Mouse (Mus musculus) gastrocnemius, postnatal 25 days (tissue): ENCODE measurements around the gene Taf5. TPM values are rescaled to one million over a fixed set of nuclear protein-coding genes. Genes with fewer than 3 reads are reported as not detected.
A peak's percentile ranks its signal among the peaks of the same experiment; 100 is the strongest.

Experiments
- DNase-seq: peaks from one replicate; pipeline ENCODE4 v3.0.0; 2022
- total RNA-seq, 2 experiments: library from RNA; stranded (reverse); gene quantifications; 1 replicate in 1 of 2; 2 replicates in 1 of 2; pipeline ENCODE4 v1.2.3; 2021

Gene Taf5
- total RNA-seq, 2 experiments from 2014 or later: 2.3 to 3.1 TPM

GRCm38 (mm10) chr19:47065860-47066259 is 1.7 kb upstream of the Taf5 start:
- DNase-seq: no peak

- peak; percentile 85 for DNase-seq
Measured at GRCm38 (mm10) chr19:47067924-47068611, 522 bp downstream of the Taf5 start.

- no peak for DNase-seq
Measured at GRCm38 (mm10) chr19:47088226-47088625, 20.7 kb downstream of the Taf5 start.

- DNase-seq: no peak
Measured at GRCm38 (mm10) chr19:47089718-47090525, 22.4 kb downstream of the Taf5 start.

- DNase-seq: peak; percentile 95
Measured at GRCm38 (mm10) chr19:47090550-47091156, 23.1 kb downstream of the Taf5 start, which contains the start of the genes Usmg5 and Pdcd11. Gene Usmg5 (minus strand): TSS chr19:47090647. Gene Pdcd11 (plus strand): TSS chr19:47090768.

GRCm38 (mm10) chr19:47101080-47101479 is 33.5 kb downstream of the Taf5 start:
- DNase-seq: no peak

GRCm38 (mm10) chr19:47104641-47105271 is 37.2 kb downstream of the Taf5 start:
- no peak for DNase-seq

GRCm38 (mm10) chr19:47118634-47119033 is 51.1 kb downstream of the Taf5 start:
- DNase-seq: no peak

- DNase-seq: no peak
Measured at GRCm38 (mm10) chr19:47121054-47121453, 53.5 kb downstream of the Taf5 start.

- no peak for DNase-seq
Measured at GRCm38 (mm10) chr19:47122802-47123201, 55.3 kb downstream of the Taf5 start.

GRCm38 (mm10) chr19:47128164-47128563 is 60.6 kb downstream of the Taf5 start:
- no peak for DNase-seq

- no peak for DNase-seq
Measured at GRCm38 (mm10) chr19:47128835-47129234, 61.3 kb downstream of the Taf5 start.

- DNase-seq: no peak
Measured at GRCm38 (mm10) chr19:47130551-47131125, 63.1 kb downstream of the Taf5 start.

Other genes with a start within 250 kb of the Taf5 start
- gene Ina, start 53.0 kb upstream of the Taf5 start, total RNA-seq: not detected
- gene Nt5c2, start 52.6 kb upstream of the Taf5 start, total RNA-seq: 10 to 100 TPM; 17.0 to 23.6 TPM
- gene Pcgf6, start 16.8 kb upstream of the Taf5 start, total RNA-seq: 1 to 10 TPM; 3.4 to 4.1 TPM
- gene Usmg5, start 22.9 kb downstream of the Taf5 start, total RNA-seq: 1,000 to 10,000 TPM; 1,205 to 1,223 TPM
- gene Pdcd11, start 23.0 kb downstream of the Taf5 start, total RNA-seq: 1 to 10 TPM; 6.9 to 7.3 TPM
- gene Calhm2, start 70.5 kb downstream of the Taf5 start, total RNA-seq: 1 to 10 TPM; 1.9 to 2.2 TPM
- not detected for gene Calhm1, start 76.5 kb downstream of the Taf5 start, total RNA-seq
- gene Calhm3, start 90.0 kb downstream of the Taf5 start, total RNA-seq: not detected
- gene Neurl1a, start 111.1 kb downstream of the Taf5 start, total RNA-seq: 100 to 1,000 TPM in 1 of 2 experiments, 10 to 100 TPM in 1; 98.2 to 105 TPM